Mouse (Mus musculus) heart, adult 2 months (tissue): ENCODE results near the gene Ap2s1. TPM values are rescaled to one million over a fixed set of nuclear protein-coding genes. Genes with fewer than 3 reads are reported as not detected.
"Not testable (repeated sequence)": the region's sequence is repeated elsewhere in the genome, so short reads cannot be mapped to it uniquely, and the experiment has no call there.

Experiments used
- DNase-seq, 2 experiments: peaks; one replicate each; pipeline ENCODE4 v3.0.0; 2021
- H3K27ac ChIP-seq: fragments of 200-600 bp; 2 replicates; pipeline ENCODE4 v1.8.1; 2022
- H3K27me3 ChIP-seq: fragments of 200-500 bp; 2 replicates; pipeline ENCODE4 v1.6.1; 2012; ENCODE audit warnings: mild to moderate bottlenecking, low read length, inconsistent platforms, mixed read lengths; ENCODE audit not compliant: control insufficient read depth, insufficient read depth
- H3K36me3 ChIP-seq: fragments of 200-500 bp; 2 replicates; pipeline ENCODE4 v1.6.1; 2012; ENCODE audit warnings: low read length, inconsistent platforms; ENCODE audit not compliant: control insufficient read depth, insufficient read depth
- H3K4me1 ChIP-seq: fragments of 200-500 bp; 2 replicates; pipeline ENCODE4 v1.6.1; 2011; ENCODE audit warnings: low read length; ENCODE audit not compliant: control insufficient read depth, insufficient read depth
- H3K4me3 ChIP-seq: fragments of 200-600 bp; 2 replicates; pipeline ENCODE4 v1.8.1; 2022
- H3K79me2 ChIP-seq: fragments of 200-500 bp; replicated peaks from 2 replicates; pipeline ENCODE4 v1.6.1; 2012; ENCODE audit warnings: mild to moderate bottlenecking, inconsistent platforms, low read length, moderate library complexity, mixed read lengths; ENCODE audit not compliant: control insufficient read depth, insufficient read depth
- H3K9ac ChIP-seq: fragments of 200-500 bp; 2 replicates; pipeline ENCODE4 v1.6.1; 2012; ENCODE audit warnings: low read depth, mild to moderate bottlenecking, control low read depth, inconsistent platforms, low read length, mixed read lengths
- CTCF ChIP-seq: fragments of 200-600 bp; IDR thresholded peaks from 2 replicates; pipeline ENCODE4 v1.8.1; 2022; ENCODE audit warnings: antibody characterized with exemption, mild to moderate bottlenecking, moderate library complexity
- EP300 ChIP-seq: fragments of 200-500 bp; IDR thresholded peaks from 2 replicates; pipeline ENCODE4 v1.6.1; 2011; ENCODE audit warnings: low read depth, low read length, control low read depth; ENCODE audit not compliant: insufficient read depth
- POLR2A ChIP-seq: fragments of 200-500 bp; IDR thresholded peaks from 2 replicates; pipeline ENCODE4 v1.6.1; 2011; ENCODE audit warnings: mild to moderate bottlenecking, low read depth, low read length, control low read depth; ENCODE audit not compliant: insufficient read depth
- WGBS: fragments of 180-500 bp; shearing (Covaris S2); methylation state at CpG from one replicate; pipeline ENCODE4 v1.1.7; 2018; 5-methylcytosine and 5-hydroxymethylcytosine counted together
- intact Hi-C: fragments of 180-260 bp; cut with DNase I; formaldehyde crosslinking; loops from one replicate; pipeline ENCODE4 v1.15.1; 2025
- polyA plus RNA-seq: library from polyadenylated mRNA; depleted of rRNA; stranded (reverse); fragments of >200 nt; gene quantifications from 2 replicates; pipeline ENCODE4 v1.2.3, GENCODE M21; 2012
- total RNA-seq, 2 experiments: library from RNA; stranded (reverse); gene quantifications; 2 replicates each; pipeline ENCODE4 v1.2.3; 2021

The Ap2s1 gene
- total and polyA plus RNA-seq, 3 experiments = 69.7 to 123 (median 75.3) TPM

DNA sequence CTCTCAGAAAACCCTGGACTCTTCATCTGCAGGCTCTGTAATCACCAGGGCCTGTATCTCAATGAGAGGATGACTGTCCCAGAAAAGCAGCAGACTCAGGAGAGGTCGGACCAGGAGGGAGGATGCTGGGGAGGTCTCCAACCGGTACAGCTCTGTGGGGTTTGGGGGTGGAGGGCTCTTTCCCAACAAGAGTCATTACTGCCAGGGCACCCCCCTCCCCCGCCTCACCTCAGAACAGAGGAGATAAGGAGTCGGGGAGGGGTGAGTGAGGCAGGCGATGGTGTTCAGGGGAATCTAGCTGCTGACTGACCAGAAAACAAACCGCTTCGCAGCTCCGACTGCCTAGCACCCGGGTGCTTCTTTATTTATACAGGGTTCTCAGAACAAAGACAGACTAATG lies 30.0 kb upstream of the Ap2s1 start:
- Histone ChIP-seq H3K4me1 (no peaks in the 10 kb centered on the region), H3K4me3 (no peak overlapping the region), H3K9ac (no peak overlapping the region), H3K36me3 (no peaks in the 10 kb centered on the region), H3K27ac (no peak overlapping the region), H3K79me2 (no peaks in the 10 kb centered on the region), H3K27me3 (no peaks in the 10 kb centered on the region)
- intact Hi-C loops = no loop called here
- WGBS = 56% methylated on average over 9 of the region's 9 CpGs
- no peak for DNase-seq
- TF ChIP-seq EP300 (no peak), CTCF (no peak), POLR2A (no peak)

DNA sequence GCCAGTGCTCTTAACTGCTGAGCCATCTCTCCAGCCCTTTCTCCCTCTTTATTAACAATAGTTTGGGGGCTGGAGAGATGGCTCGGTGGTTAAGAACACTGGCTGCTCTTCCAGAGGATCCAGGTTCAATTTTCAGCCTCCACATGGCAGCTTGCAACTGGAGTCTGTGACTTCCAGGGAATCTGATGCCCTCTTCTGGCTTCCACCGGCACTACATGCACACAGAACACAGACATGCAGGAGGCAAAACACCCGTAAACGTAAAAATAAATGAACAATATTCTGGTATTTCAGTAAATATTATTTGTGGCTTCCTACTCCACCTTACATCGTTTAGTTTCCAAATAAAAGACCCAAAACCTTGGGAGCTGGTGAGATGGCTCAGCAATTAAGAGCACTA lies 27.6 kb upstream of the Ap2s1 start:
- WGBS = 78% methylated on average over 5 of the region's 5 CpGs
- Histone ChIP-seq H3K36me3 (no peaks in the 10 kb centered on the region), H3K9ac (no peak overlapping the region), H3K79me2 (no peaks in the 10 kb centered on the region), H3K27ac (no peak overlapping the region), H3K27me3 (no peaks in the 10 kb centered on the region), H3K4me1 (no peaks in the 10 kb centered on the region), H3K4me3 (no peak overlapping the region)
- TF ChIP-seq POLR2A (no peak), CTCF (peak; percentile 40)
- intact Hi-C loops = no loop called here
- no peak for DNase-seq

DNA sequence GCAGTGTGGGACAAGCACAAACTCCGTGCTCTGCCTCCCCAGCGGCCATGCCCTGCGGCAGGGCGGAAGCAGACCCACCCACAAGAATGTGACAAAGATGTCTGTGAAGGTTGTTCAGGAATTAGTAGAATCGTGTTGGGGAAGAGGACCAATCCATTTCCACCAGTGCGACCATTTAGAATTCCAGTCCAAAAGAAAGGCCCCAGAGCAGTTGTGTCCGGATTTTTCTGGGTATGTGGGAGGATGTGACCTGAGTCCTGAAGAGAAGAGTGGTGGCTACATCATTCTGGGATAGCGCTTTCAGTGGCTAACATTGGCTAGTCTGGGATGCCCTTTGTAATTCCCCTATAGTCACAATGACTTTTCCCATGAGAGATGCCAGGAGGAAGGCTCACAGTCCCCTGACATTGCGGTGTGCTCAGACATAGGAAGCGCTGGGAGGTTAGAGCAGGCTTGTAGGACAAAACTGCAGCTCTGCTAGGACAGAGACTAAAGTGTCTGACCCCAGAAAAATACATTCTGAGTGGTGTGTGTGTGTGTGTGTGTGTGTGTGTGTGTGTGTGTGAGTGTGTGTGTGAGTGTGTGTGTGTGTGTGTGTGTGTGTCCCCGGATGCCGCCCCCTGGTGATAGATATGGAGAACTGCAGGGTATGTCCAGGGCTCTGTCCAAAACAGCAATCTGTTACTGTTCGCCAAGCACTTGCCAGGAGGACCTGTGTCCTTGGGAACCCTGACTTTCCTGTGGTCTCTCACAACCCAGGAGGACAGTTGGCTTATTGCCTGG lies 25.4 kb upstream of the Ap2s1 start:
- intact Hi-C loops = no loop called here
- Histone ChIP-seq H3K9ac (no peak overlapping the region), H3K4me3 (no peak overlapping the region), H3K4me1 (peaks cover 3% of the 10 kb centered on the region), H3K36me3 (no peaks in the 10 kb centered on the region), H3K27me3 (no peaks in the 10 kb centered on the region), H3K79me2 (no peaks in the 10 kb centered on the region), H3K27ac (no peak overlapping the region)
- WGBS = 78% methylated on average over 13 of the region's 13 CpGs
- DNase-seq = no peak
- TF ChIP-seq CTCF = peak; percentile 15; the same call in 1 of the 2 replicates
- no peak for TF ChIP-seq EP300

DNA sequence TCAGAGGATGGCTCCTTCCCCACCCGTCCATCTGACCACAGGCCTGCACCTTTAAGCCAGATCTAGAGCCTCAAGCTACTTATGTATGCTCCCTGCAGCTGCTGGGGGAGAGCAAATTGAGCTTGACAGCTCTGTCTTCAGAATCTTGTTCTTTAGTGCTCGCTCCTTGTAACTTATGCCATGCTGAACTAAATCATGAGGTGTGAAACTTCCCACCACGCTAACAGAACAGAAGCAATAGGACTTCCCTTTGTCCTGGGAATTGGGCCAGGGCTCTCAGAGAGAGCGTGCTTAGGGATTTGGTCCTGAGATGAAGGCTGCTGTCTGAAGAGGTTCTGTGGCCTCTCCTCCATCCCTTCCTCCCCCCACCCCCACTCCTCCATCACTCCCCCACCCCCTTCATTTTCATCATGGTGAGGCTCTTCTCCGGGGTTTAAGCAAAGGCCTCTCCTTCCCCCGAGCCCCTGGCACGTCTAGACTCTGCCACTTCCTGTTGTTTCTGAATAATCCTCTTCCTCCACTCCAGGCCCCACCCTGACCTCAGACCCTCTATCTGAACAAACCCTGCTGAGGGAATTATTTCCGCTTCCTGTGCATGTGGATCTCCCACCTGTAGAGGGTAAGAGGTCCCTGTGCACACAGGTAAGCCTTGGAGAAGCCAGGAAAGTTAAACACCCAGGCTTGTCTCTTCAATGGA lies 21.6 kb upstream of the Ap2s1 start:
- H3K4me3 ChIP-seq, DNase-seq, intact Hi-C loops, H3K9ac ChIP-seq, H3K36me3 ChIP-seq, H3K27me3 ChIP-seq, H3K79me2 ChIP-seq, H3K27ac ChIP-seq, H3K4me1 ChIP-seq: not testable (repeated sequence)
- WGBS = 37% methylated on average over 8 of the region's 8 CpGs

DNA sequence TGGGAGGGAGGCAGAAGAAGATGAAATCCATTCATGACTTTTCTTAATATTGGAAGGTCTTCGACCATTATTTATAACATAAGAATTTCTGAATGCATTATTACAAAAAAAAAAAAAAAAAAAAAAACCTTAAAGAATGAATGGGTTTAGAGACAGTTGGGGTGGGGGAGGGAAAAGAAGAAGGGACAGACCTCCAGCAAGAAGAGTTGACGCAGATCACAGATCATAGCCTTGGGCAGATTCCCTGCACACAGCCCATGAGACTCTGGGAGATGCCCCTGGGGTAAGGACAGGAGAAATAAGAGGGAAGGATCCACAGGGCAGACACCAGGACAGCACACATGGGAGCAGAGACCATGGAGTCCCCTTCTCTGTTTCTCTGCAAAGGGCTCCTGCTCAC lies 16.6 kb upstream of the Ap2s1 start, which contains the start of gene Ceacam9:
Gene Ceacam9 (plus strand): TSS at position 301 of the 400 bp plus-strand sequence.
- no peaks in the 10 kb centered on the region for H3K79me2 ChIP-seq
- intact Hi-C loops = loop anchor here (5.0 kb wide), 1 partner anchor 224 kb away; no protein-coding TSS in a partner anchor
- WGBS = 86% methylated on average over 2 of the region's 2 CpGs

DNA sequence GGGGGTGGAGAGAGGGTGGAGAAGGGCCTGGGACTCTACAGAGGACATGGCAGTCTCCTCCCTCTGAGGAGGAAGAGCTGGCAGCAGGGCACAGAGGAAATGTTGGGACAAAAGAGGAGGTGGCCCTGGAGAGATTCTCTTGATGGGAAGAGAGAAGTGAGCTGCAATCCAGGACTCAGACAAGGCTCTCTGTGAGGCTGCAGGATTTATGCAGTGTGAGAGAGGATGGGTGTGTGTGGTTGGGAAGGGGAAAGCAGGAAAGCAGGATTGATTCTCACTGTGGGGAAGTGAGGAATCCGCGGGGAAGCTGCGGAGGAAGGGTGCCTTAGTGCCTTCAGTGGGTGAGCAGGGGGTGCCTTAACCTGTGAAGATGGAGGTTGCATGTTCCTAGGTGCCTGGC lies 15.7 kb upstream of the Ap2s1 start:
- not testable (repeated sequence) for H3K79me2 ChIP-seq, H3K27me3 ChIP-seq, H3K4me1 ChIP-seq, H3K27ac ChIP-seq, H3K36me3 ChIP-seq, H3K4me3 ChIP-seq, DNase-seq, H3K9ac ChIP-seq
- WGBS = 56% methylated on average over 3 of the region's 3 CpGs
- intact Hi-C loops = loop anchor here (5.0 kb wide), 1 partner anchor 225 kb away; no protein-coding TSS in a partner anchor

More for the DNA sequence above, 16.6 kb upstream of the Ap2s1 start, which contains the start of gene Ceacam9:
- no peak within 1 kb of the TSS for H3K4me3 ChIP-seq
- no peaks in the 10 kb centered on the region; the same call in 1 of the 2 replicates for H3K4me1 ChIP-seq
- H3K36me3 ChIP-seq = no peaks in the 10 kb centered on the region
- no peak for TF ChIP-seq CTCF
- TF ChIP-seq POLR2A = no peak
- TF ChIP-seq EP300 = no peak
- no peak within 1 kb of the TSS for H3K27ac ChIP-seq
- H3K9ac ChIP-seq = no peak within 1 kb of the TSS
- no peaks in the 10 kb centered on the region for H3K27me3 ChIP-seq
- DNase-seq = no peak
